Mouse (Mus musculus) G1E (cell line): Measurements from ENCODE around the gene Tmem240.

ENCODE experiments used
- CTCF ChIP-seq: IDR thresholded peaks from 2 replicates; pipeline ENCODE4 v1.5.1; 2012; ENCODE audit warnings: low read depth, low read length, inconsistent platforms, mixed read lengths
- GATA1 ChIP-seq: IDR thresholded peaks from 2 replicates; pipeline ENCODE4 v1.6.1; 2012; ENCODE audit warnings: borderline replicate concordance, low read length, inconsistent platforms, mixed read lengths
- POLR2AphosphoS5 ChIP-seq: IDR thresholded peaks from 2 replicates; pipeline ENCODE4 v1.6.1; 2012; ENCODE audit warnings: low read depth, low read length, inconsistent platforms; ENCODE audit not compliant: insufficient replicate concordance
- TAL1 ChIP-seq: conservative IDR thresholded peaks from 2 replicates; pipeline ENCODE4 v1.6.1; 2012; ENCODE audit warnings: low read depth, low read length, inconsistent platforms, mixed read lengths

- TF ChIP-seq CTCF, result no peak
- no peak for TF ChIP-seq GATA1
- TF ChIP-seq POLR2AphosphoS5, result no peak
- no peak for TF ChIP-seq TAL1
Observed at GRCm38 (mm10) chr4:155773335-155774078, 38.9 kb downstream of the Tmem240 start.
